Mouse (Mus musculus) erythroblast, embryonic 14.5 days (primary cell): ENCODE measurements around the gene Gm10643.

ENCODE experiments used
- GATA1 ChIP-seq: IDR thresholded peaks from 2 replicates; pipeline ENCODE4 v1.6.1; 2012; ENCODE audit warnings: low read length, inconsistent platforms, mixed read lengths
- TAL1 ChIP-seq: IDR thresholded peaks from 3 replicates; pipeline ENCODE4 v1.6.1; 2012; ENCODE audit warnings: low read length, inconsistent platforms, mixed read lengths

DNA sequence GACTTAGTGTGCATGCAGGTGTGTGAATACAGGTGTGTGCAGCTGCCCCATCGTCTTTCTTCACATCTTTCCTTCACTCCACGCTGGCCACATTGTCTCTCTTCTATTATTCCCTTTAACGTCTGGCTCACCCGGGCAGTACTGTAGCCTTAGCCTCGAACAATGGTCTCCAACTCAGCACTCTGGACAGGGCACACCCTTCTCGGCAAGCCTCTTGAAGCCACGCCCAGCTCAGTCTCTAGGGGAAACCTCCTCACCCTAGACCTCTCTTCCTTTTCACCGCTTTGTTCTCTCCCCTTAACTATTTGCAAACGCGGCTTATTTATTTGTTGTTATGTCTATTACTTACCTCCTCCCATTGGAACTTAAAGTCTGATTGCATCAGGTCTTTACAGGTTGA is 37.5 kb downstream of the Gm10643 start:
- TF ChIP-seq GATA1: no peak
- no peak for TF ChIP-seq TAL1
